Mouse (Mus musculus) right cerebral cortex, postnatal 25 days (tissue): ENCODE measurements around the gene Dus2.
"Not testable (repeated sequence)": the region's sequence is repeated elsewhere in the genome, so short reads cannot be mapped to it uniquely, and the experiment has no call there.

ENCODE experiments used
- DNase-seq: peaks from one replicate; pipeline ENCODE4 v3.0.0; 2022

Dus2 gene

GRCm38 (mm10) chr8:105991546-105991945 is 409 bp downstream of the Dus2 start:
- no peak for DNase-seq

- no peak for DNase-seq
Measured at GRCm38 (mm10) chr8:105992499-105992898, 1.4 kb downstream of the Dus2 start.

GRCm38 (mm10) chr8:105993226-105993625 is 2.1 kb downstream of the Dus2 start:
- DNase-seq: no peak

- no peak for DNase-seq
Measured at GRCm38 (mm10) chr8:105996359-105996758, 5.2 kb downstream of the Dus2 start.

GRCm38 (mm10) chr8:105998971-105999370 is 7.8 kb downstream of the Dus2 start:
- no peak for DNase-seq

- no peak for DNase-seq
Measured at GRCm38 (mm10) chr8:106001908-106002307, 10.8 kb downstream of the Dus2 start.

- DNase-seq: no peak
Measured at GRCm38 (mm10) chr8:106004538-106005207, 13.5 kb downstream of the Dus2 start.

- no peak for DNase-seq
Measured at GRCm38 (mm10) chr8:106005875-106006274, 14.7 kb downstream of the Dus2 start, which contains the start of gene Dpep2nb. Dpep2nb (minus strand) TSS chr8:106005975.

- no peak for DNase-seq
Measured at GRCm38 (mm10) chr8:106006413-106006812, 15.3 kb downstream of the Dus2 start.

- no peak for DNase-seq
Measured at GRCm38 (mm10) chr8:106007135-106007534, 16.0 kb downstream of the Dus2 start.

GRCm38 (mm10) chr8:106007891-106008290 is 16.8 kb downstream of the Dus2 start:
- DNase-seq: not testable (repeated sequence)

GRCm38 (mm10) chr8:106010748-106011642 is 19.9 kb downstream of the Dus2 start:
- DNase-seq: peak; percentile 93

GRCm38 (mm10) chr8:106011643-106011986 is 20.5 kb downstream of the Dus2 start, which contains the start of gene Ddx28:
Ddx28 (minus strand) TSS chr8:106011882.
- DNase-seq: no peak

GRCm38 (mm10) chr8:106012203-106012602 is 21.1 kb downstream of the Dus2 start:
- not testable (repeated sequence) for DNase-seq

- no peak for DNase-seq
Measured at GRCm38 (mm10) chr8:106016284-106016683, 25.1 kb downstream of the Dus2 start.

GRCm38 (mm10) chr8:106017130-106017529 is 26.0 kb downstream of the Dus2 start:
- DNase-seq: no peak

- no peak for DNase-seq
Measured at GRCm38 (mm10) chr8:106018039-106018438, 26.9 kb downstream of the Dus2 start.

GRCm38 (mm10) chr8:106022483-106022882 is 31.3 kb downstream of the Dus2 start:
- DNase-seq: peak; percentile 63

GRCm38 (mm10) chr8:106038721-106039120 is 47.6 kb downstream of the Dus2 start:
- DNase-seq: no peak

- DNase-seq: no peak
Measured at GRCm38 (mm10) chr8:106039605-106040004, 48.5 kb downstream of the Dus2 start.

- no peak for DNase-seq
Measured at GRCm38 (mm10) chr8:106040218-106040617, 49.1 kb downstream of the Dus2 start.

- no peak for DNase-seq
Measured at GRCm38 (mm10) chr8:106043055-106043454, 51.9 kb downstream of the Dus2 start.

- no peak for DNase-seq
Measured at GRCm38 (mm10) chr8:106044151-106044550, 53.0 kb downstream of the Dus2 start.
